8 mouse cellular contexts compared by ENCODE assay signal in the genomic region with DNA sequence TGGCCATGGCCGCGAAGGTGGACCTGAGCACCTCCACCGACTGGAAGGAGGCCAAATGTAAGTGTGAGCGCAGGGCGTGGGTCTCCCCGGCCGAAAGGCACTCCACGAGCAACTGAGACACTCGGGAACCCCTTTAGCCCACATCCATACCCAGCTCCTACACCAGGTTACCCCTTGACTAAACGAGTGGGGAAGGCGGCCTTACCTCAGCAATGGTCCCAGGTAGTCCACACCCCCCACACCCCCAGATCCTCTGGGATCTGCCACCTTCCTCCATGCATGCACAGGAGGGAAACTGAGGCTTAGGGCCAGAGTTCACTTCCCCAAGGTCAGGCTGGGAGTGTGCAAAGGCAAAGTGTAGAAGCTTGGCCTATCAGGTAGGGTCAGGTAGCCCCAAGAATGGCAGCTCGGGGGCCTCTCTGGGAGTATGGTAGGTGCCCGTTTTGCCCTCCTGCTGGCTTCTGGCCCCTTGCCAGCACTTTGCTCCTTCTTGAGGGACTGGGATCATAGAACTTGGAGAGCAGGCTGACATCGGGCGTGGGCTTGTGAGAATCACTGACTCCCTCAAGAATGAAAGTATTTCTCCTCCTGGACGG. TPM values are rescaled to one million over a fixed set of nuclear protein-coding genes. Genes with fewer than 3 reads are reported as not detected.
A peak's percentile ranks its signal among the peaks of the same experiment; 100 is the strongest.
DNase-seq lines count a peak whose midpoint lies in the region; ATAC-seq and TF ChIP-seq lines count a peak whose summit lies in the region.

No protein-coding gene starts in this region.

- no peak for TF ChIP-seq CTCF in cortical plate, adult 2 months (IDR thresholded peaks at IDR 0.05; ENCODE audit: extremely low read depth, insufficient read depth, low read length)

- no peak for DNase-seq in cerebellum, postnatal 4 days (ENCODE audit: low spot score in 2 of 2)
- DNase-seq in ovary, postnatal 14 days (ENCODE audit: low spot score) = peak; percentile 52
- DNase-seq in ovary, postnatal 36 days (ENCODE audit: low spot score) = no peak

- no peak overlapping the region for H3K27ac ChIP-seq in cortical plate, adult 2 months (ENCODE audit: insufficient read depth, low read length)
- H3K27ac ChIP-seq in intestine, embryonic 16.5 days (ENCODE audit: low read length) = peak overlapping the region; percentile 39

- H3K4me1 ChIP-seq in cortical plate, adult 2 months (ENCODE audit: control insufficient read depth, insufficient read depth, low read length) = no peaks in the 10 kb centered on the region; the same call in 1 of the 2 replicates
- H3K4me1 ChIP-seq in intestine, embryonic 16.5 days (ENCODE audit: control insufficient read depth, insufficient read depth, low read length) = peaks cover 19% of the 10 kb centered on the region

- WGBS in intestine, embryonic 16.5 days = 2% methylated on average over 16 of the region's 16 CpGs

- 0 out of 2 replicates have a peak, but pooled peaks have one; percentile 9 for ATAC-seq in cerebellum, adult (ENCODE audit: insufficient number of reproducible peaks, low FRiP score, low TSS enrichment)
- peak; percentile 61 for ATAC-seq in intestine, embryonic 16.5 days
- ATAC-seq in megakaryocyte progenitor cell, adult 5-6 weeks (replicated peaks; ENCODE audit: poor library complexity) = 0 out of 2 replicates have a peak, but pooled peaks have one; percentile 3
- no peak for ATAC-seq in activated CD4-positive, CD25-positive, alpha-beta regulatory T cell, adult 4 months

- H3K9me3 ChIP-seq in intestine, embryonic 16.5 days (ENCODE audit: control insufficient read depth, low read length) = no peaks in the 10 kb centered on the region

- H3K36me3 ChIP-seq in intestine, embryonic 16.5 days (ENCODE audit: control insufficient read depth, insufficient read depth, low read length) = no peaks in the 10 kb centered on the region

- peak overlapping the region; percentile 80 for H3K9ac ChIP-seq in intestine, embryonic 16.5 days (ENCODE audit: low read depth, low read length)

- H3K4me3 ChIP-seq in cortical plate, adult 2 months (ENCODE audit: insufficient read depth, low read length) = peak overlapping the region; percentile 31
- peak overlapping the region; percentile 73 for H3K4me3 ChIP-seq in intestine, embryonic 16.5 days (ENCODE audit: low read length)

- peak overlapping the region; percentile 100 for H3K4me2 ChIP-seq in intestine, embryonic 16.5 days (ENCODE audit: low read depth, low read length)

- TF ChIP-seq POLR2A in cortical plate, adult 2 months (IDR thresholded peaks at IDR 0.05; ENCODE audit: extremely low read depth, insufficient read depth, low read length) = no peak

- H3K27me3 ChIP-seq in intestine, embryonic 16.5 days (replicated peaks; ENCODE audit: control insufficient read depth, insufficient read depth, low read length) = no peaks in the 10 kb centered on the region

RNA-seq across cellular contexts. Expression of a gene that starts 0.6 kb away (rescaled TPM):
- polyA plus RNA-seq in cortical plate, adult 2 months (2012; rRNA removed) = 19.1 and 22.2 TPM in 2 replicates
- polyA plus RNA-seq in intestine, embryonic 16.5 days (2015; fragmentation: Nextera tagmentation; extraction: Ambion mirVana) = 11.6 and 13.1 TPM in 2 replicates
- total RNA-seq in megakaryocyte progenitor cell, adult 5-6 weeks (2015) = 12.7 and 17.6 TPM in 2 replicates
- total RNA-seq in megakaryocyte progenitor cell, adult 5-6 weeks (2017) = 0.68 and 3.7 TPM in 2 replicates
- polyA plus RNA-seq in activated CD4-positive, CD25-positive, alpha-beta regulatory T cell, adult 4 months (2017; shearing (Covaris generic)) = 1 to 10 TPM in 1 of 2 experiments, under 1 TPM in 1; 0.82 to 2.6 TPM

RNA-seq across cellular contexts. Expression of a gene that starts 17.5 kb away (rescaled TPM):
- 133 and 140 TPM in 2 replicates for polyA plus RNA-seq in cortical plate, adult 2 months (2012; rRNA removed)
- polyA plus RNA-seq in intestine, embryonic 16.5 days (2015; fragmentation: Nextera tagmentation; extraction: Ambion mirVana) = 194 and 208 TPM in 2 replicates
- 197 and 204 TPM in 2 replicates for total RNA-seq in megakaryocyte progenitor cell, adult 5-6 weeks (2015)
- total RNA-seq in megakaryocyte progenitor cell, adult 5-6 weeks (2017) = 244 and 250 TPM in 2 replicates
- 100 to 1,000 TPM; 105 to 165 TPM for polyA plus RNA-seq in activated CD4-positive, CD25-positive, alpha-beta regulatory T cell, adult 4 months (2017; shearing (Covaris generic))

RNA-seq across cellular contexts. Expression of a gene that starts 38.0 kb away (rescaled TPM):
- polyA plus RNA-seq in cortical plate, adult 2 months (2012; rRNA removed) = 5.6 and 6.0 TPM in 2 replicates
- 13.0 and 14.4 TPM in 2 replicates for polyA plus RNA-seq in intestine, embryonic 16.5 days (2015; fragmentation: Nextera tagmentation; extraction: Ambion mirVana)
- 63.8 and 78.7 TPM in 2 replicates for total RNA-seq in megakaryocyte progenitor cell, adult 5-6 weeks (2015)
- 216 and 225 TPM in 2 replicates for total RNA-seq in megakaryocyte progenitor cell, adult 5-6 weeks (2017)
- polyA plus RNA-seq in activated CD4-positive, CD25-positive, alpha-beta regulatory T cell, adult 4 months (2017; shearing (Covaris generic)) = 100 to 1,000 TPM; 208 to 288 TPM

RNA-seq across cellular contexts. Expression of a gene that starts 48.3 kb away (rescaled TPM):
- polyA plus RNA-seq in cortical plate, adult 2 months (2012; rRNA removed) = 8.2 and 9.2 TPM in 2 replicates
- 1.6 and 1.9 TPM in 2 replicates for polyA plus RNA-seq in intestine, embryonic 16.5 days (2015; fragmentation: Nextera tagmentation; extraction: Ambion mirVana)
- not detected in 2 replicates for total RNA-seq in megakaryocyte progenitor cell, adult 5-6 weeks (2015)
- not detected in 2 replicates for total RNA-seq in megakaryocyte progenitor cell, adult 5-6 weeks (2017)
- polyA plus RNA-seq in activated CD4-positive, CD25-positive, alpha-beta regulatory T cell, adult 4 months (2017; shearing (Covaris generic)) = not detected

Comparison
In these comparisons a context has a peak if more than half of its experiments do, and no peak if none do; other contexts are left out.
1. RNA of a gene that starts 38.0 kb away (polyA plus RNA-seq): 208 to 288 TPM in activated CD4-positive, CD25-positive, alpha-beta regulatory T cell, adult 4 months; 13.0 to 14.4 TPM in intestine, embryonic 16.5 days and 5.6 to 6.0 TPM in cortical plate, adult 2 months; every median in the first group is over 10 times any median in the second.